Mouse (Mus musculus): Measurements from ENCODE around the gene Birc6.
"Not testable (repeated sequence)": the region's sequence is repeated elsewhere in the genome, so short reads cannot be mapped to it uniquely, and the experiment has no call there.

The Birc6 gene

DNA sequence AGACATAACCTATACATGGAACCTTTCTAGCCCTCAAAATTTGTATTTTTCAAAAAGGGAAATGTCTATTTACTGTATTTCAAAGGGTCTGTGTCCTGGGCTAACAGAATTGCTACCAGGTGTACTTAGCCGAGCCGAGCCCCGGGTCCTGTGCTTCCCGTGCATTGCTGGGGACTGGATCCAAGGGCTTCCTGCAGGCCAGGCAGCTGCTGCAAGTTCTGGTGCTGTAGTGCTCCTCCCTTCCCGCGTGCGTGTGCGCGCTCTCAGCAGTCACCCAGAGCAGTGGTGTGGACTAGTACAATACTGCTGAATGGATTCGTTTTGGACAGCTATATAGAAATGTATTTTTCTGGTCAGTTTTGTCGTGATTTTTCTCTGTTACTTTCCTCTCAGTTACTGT, 31.8 kb downstream of the Birc6 start:
- no peak for DNase-seq (ENCODE audit: low spot score in 2 of 2)

DNA sequence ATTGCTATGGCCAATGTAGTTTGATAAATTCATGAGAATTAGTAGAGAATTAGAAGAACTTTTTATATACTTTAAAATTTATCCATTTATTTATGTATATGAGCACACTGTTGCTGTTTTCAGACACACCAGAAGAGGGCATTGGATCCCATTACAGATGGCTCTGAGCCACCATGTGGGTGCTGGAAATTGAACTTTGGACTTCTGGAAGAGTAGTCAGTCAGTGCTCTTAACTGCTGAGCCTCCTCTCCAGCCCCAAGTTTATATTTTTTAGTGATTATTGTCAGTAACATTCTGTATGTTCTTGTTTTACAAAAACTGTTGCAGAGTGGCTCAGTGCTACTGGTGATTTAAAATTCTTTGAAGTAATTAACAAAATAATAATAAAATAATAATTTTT, 36.1 kb downstream of the Birc6 start:
- no peak for DNase-seq (ENCODE audit: low spot score in 2 of 2)

DNA sequence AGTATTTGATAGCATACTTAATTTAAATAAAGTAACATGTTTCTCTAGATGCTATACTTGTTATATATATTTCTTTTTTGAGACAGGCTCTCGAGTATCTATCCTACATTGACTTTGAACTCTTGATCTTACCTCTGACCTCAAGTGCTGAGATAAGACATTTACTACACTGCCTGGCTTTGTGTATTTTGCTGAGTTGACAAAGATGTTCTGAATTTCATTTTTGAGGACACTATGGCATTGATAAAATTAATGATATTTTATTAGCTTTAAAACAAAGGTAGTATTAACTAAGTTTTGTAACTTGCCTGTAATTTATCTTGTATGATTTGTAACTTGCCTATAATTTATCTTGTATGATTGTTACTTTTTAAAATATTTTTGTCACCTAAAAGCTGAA, 41.1 kb downstream of the Birc6 start:
- DNase-seq (ENCODE audit: low spot score in 2 of 2), result no peak

DNA sequence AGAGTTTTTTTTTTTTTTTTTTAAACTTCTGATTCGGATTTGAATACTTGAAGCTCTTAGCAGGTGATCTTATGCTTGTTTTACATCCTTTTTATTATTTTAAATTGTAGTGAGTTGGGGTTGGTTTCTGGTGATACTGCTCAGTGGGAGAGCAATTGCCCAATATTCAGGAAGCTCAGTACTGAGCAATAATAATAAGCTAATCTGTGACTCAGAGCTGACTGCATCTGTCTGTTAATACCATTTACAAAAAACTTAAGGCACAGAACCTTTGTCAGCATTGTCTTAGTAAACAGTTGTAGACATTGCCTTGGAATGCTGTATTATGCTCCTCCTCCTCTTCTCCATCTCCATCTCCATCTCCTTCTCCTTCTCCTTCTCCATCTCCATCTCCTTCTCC, 42.5 kb downstream of the Birc6 start:
- no peak for DNase-seq (ENCODE audit: low spot score in 2 of 2)

DNA sequence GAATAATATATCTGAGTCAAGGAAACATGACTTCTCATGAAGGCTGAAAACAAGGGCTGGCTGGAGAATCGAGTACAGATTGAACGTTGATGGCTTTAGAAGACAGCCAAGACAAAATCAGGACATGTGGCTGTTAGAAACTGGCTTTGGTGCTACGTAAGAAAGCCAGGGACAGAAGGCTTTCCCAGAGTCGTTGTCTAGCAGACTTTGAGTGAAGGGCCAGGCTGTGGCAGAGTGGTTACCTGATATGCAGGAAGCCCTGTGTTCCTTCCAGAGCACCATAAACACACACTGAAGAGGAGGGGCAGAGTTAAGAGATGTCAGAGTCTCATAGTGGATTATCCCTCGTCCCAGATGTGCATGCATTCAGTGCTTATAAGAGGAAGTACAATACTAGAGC, 49.1 kb downstream of the Birc6 start:
- DNase-seq (ENCODE audit: low spot score in 2 of 2), result no peak

DNA sequence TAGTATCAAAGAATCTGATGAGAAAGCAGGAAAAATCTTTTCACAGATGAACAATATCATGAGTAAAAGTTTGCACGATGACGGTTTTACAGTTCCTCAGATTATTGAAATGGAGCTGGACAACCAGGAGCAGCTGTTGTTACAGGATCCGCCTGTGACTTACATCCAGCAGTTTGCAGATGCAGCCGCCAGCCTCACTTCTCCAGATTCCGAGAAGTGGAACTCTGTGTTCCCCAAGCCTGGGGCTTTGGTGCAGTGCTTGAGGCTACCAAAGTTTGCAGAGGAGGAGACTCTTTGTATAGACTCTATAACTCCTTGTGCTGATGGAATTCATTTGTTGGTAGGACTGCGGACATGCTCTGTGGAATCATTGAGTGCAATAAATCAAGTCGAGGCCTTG, 51.5 kb downstream of the Birc6 start:
- no peak for DNase-seq (ENCODE audit: low spot score in 2 of 2)

DNA sequence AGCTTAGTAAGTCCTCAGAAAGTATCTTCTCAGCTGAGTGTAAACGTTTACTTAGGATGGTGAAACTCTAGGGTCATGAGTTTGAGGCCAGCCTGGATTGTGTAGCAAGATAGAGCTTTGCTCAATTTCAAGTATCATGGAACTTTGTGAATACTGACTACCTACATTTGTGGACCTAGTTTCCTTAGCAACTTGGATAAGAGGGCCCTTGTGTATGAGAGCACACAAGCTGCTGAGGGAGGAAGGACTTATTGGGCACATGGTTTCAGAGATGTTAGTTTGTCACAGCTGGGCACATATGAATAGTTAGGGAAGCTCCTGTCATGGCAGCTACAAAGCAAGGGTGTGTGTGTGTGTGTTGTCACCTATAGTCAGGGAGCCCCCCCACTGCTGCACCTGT, 52.6 kb downstream of the Birc6 start:
- DNase-seq (ENCODE audit: low spot score in 2 of 2), result no peak

DNA sequence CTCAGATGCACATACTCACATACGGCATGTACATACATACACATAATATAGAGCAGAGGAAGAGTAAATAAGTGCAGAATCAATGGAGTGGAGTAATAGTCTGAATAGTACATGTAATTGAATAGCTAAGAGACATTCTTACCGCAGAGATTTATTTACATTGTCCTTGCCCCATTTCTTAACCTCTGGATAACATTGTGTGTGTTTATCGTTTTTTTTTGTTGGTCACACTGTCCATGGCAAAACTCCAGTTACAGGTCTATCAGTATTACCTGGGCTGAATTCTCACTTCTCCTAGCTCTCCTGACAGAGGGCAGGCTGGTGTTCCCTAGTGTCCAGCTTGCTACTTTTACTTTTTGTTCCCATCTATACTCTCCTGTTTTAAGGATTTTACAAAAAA, 58.7 kb downstream of the Birc6 start:
- no peak for DNase-seq (ENCODE audit: low spot score in 2 of 2)

DNA sequence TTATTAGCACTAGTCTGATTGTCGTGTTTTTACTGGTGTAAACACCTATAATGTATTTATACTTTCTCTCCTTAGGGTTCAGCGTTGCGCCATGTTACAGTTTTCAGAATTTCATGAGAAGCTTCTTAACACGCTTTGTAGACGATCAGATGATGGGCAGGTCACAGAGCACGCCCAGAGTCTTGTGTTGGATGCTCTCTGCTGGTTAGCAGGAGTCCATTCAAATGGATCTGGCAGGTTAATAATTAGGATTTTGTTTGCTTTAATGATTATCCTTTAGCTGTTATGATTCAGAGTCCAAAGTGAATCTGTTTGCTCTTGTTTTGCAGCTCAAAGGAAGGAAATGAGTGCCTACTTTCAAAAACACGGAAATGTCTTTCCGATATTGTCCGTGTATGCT, 70.8 kb downstream of the Birc6 start:
- no peak for DNase-seq (ENCODE audit: low spot score in 2 of 2)

DNA sequence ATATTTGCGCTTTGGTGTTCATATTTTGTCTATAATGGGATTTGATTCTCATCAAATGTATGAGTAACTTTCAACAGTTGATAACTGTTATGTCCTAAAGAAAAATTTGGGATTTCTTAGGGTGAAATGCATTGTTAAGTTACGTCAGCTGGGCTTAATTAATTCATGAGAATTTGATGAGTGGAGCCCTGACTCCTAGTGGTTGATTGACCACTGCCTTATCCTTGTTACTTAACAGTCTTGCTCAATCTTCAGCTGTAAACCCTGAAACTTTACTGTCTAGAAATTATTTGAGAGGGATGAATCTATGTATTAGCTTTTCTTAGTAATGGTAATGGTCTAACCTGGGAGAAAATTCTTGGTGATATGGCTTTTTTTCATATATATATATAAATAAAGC, 71.3 kb downstream of the Birc6 start:
- DNase-seq (ENCODE audit: low spot score in 2 of 2), result no peak

DNA sequence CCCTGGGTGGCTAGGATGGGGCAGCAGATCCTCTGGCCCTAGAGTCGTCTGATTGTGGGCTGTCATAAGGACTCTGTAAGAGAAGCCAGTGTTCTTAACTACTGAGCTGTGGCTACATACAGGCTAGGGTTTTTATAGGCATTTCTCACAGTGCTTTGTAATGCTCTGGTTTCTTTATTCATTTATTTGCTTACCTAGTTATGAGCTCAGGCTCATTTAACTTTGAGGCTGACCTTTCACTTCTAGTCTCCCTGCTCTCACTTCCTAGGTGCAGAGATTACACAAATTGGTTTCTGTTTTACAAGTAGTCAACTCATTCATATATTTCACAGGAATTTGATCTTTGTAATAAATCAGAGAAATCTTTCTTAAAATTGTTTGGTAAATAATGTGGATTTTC, 73.1 kb downstream of the Birc6 start:
- DNase-seq (ENCODE audit: low spot score in 2 of 2), result no peak

DNA sequence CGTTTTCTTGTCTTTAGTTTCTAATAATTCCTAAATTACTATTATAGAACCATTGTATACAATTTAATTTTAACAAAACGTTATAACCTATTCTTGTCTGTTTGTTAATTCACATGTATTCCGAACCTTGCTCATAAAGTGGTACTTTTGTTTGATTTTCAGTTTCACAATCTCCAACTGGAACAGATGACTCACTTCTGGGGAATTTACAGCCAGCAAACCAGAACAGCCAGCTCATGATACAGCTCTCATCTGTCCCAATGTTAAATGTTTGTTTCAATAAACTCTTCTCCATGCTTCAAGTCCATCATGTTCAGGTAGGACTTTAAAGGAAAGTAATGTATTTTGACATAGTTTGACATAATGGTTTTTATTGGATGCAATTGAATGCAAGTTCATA, 102.7 kb downstream of the Birc6 start:
- DNase-seq (ENCODE audit: low spot score in 2 of 2), result no peak

DNA sequence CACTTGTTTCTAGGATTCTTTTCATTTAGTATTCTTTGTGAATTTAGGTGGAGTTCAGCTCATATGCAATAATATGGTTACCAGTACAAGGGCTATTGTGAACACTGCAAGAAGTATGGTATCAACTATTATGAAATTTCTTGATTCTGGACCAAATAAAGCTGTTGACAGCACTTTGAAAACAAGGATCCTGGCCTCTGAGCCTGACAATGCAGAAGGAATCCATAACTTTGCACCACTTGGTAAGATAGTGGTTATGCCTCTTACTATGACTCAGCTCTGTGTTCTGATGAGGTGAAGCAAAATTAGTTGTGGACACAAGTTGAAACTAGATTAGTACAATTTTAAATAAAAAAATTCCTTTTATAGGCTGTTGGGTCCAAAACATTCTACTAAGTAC, 114.3 kb downstream of the Birc6 start:
- DNase-seq (ENCODE audit: low spot score in 2 of 2), result no peak

DNA sequence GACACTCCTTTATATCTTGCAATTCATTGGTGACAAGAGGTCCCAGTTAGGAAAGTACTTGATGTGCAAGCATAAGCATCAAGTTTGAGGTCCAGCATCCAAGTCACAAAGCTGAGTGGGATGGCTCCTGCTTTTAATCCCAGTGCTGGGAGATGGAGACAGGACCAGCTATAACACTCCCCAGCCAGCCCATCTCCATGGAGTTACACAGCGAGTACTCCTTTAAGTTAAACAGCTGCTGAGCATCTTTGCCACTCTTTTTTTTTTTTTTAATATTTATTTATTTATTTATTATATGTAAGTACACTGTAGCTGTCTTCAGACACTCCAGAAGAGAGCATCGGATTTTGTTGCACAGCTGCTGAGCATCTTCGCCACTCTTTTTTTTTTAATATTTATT, 130.3 kb downstream of the Birc6 start:
- no peak for DNase-seq (ENCODE audit: low spot score in 2 of 2)

DNA sequence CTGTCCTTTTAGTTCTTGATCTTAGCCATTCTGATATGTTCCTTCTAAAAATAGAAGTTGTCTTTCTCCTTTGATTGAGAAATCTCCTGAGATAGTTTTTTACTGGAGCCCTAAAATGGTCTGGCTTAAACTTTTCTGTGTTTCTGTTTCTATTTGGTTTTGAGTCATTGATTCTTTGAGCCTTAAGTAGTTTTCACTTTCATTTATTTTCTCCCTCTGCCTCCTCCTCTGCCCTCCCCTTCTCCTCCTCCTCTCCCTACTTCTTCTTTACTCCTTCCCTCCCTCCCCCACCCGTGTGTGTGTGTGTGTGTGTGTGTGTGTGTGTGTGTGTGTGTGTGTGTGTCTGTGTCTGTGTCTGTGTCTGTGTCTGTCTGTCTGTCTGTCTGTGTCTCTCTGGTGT, 139.9 kb downstream of the Birc6 start:
- no peak for DNase-seq (ENCODE audit: low spot score in 2 of 2)

DNA sequence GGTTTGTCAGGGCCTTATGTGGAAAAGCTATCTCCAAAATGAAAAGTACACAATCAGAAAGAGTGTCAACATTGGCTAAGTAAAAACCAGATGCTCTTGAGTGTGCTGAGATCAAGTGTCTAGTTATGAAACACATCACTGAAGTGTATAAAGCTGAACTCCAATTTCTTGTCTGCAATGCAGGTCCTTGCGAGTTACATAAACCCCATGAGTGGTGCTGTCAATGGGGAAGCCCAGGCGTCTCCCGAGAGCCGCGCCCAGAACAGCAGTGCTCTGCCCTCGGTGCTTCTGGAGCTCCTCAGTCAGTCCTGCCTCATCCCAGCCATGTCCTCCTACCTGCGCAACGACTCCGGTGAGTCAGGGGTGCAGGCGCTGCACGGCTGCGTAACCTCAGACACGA, 141.9 kb downstream of the Birc6 start:
- no peak for DNase-seq (ENCODE audit: low spot score in 2 of 2)

DNA sequence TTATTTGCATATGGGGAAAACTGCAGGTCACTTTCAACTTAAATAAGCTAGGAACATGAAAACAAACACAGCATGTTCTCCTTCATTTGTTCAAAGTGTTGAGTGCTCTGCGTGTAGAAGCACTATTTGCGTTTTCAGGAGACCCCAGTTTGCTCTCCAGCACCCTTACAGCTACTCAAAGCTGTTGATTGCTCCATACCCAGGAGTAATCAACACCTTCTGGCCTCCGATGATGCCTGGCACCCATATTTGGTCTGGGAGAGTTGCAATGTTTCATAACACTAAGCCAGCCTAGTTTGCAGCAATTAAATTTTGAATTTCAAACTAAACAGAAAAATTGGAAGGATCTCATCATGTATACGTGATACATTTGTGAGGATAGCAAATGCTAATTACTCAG, 144.4 kb downstream of the Birc6 start:
- DNase-seq (ENCODE audit: low spot score in 2 of 2), result no peak

DNA sequence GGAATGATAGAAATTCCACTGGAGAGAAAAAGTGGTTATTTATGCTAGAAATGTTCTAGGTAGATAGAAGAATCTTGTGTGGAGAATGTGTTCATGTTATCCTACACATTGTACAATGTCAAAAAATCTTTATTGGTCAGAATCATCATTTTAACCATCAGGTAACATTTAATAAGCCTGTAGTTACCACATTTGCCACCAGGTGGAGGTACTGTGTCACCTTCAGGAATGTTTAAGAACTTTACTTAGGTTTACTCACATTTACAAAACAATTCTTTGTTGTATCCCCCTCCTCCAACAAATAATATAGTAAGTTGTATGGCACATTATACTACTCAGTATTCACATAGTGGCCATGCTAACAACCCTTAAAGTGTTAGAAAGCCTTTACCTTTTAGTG, 145.2 kb downstream of the Birc6 start:
- DNase-seq (ENCODE audit: low spot score in 2 of 2), result no peak

DNA sequence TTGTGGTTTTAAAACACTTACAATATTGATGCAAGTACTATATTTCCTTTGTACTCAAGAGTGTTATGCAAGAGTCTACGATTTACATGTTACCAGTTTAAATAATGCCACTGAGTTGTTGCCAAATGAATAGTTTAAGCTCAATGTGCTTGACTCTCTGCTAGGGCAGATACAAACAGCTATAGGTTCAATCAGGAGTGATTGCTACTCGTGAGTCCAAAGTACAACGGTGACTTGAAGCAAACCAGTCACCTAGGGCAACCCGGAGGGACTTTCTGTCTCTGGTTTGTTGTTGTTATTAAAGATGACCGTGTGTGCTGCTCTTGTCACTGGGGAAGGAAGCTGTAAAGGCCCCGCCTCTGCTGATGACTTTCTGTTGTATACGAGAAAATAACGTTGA, 150.0 kb downstream of the Birc6 start:
- DNase-seq (ENCODE audit: low spot score in 2 of 2), result no peak

DNA sequence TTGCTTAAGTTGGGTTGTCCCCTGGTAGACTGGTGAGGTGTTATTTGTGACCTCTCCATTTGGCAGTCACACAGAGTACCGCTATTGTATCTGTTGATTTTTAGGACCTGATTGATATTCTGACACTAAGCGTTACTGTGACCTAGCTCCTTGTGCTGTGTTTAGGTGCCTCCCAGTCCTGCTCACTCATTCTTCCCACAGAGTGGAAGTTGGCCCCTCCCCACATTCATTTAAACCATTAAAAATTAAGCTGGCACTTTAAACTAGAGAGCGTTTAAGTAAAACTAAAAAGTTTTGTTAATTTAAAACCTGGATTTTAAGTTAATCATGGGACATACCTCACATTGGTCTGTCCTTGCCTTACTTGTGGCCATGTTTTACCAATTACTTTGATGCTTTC, 156.8 kb downstream of the Birc6 start:
- no peak for DNase-seq (ENCODE audit: low spot score in 2 of 2)

DNA sequence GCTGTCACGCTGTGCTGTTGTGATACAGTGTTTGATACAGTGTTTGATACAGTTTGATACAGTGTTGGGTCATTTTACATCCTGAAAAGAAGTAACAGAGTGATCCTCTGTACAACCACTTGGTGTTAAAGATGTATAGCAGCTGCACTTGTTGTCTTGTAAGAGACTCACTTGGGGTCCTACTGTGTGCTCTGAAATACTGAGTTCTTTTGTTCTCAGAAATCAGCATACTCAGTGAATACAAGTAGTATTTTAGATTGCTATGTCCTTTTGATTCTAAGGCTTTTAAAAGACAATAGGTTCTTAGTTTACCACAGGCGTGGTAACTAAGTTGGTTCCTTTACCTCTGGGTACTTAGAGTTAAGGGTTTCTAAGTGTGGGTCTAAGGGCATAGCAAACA, 160.5 kb downstream of the Birc6 start:
- no peak for DNase-seq (ENCODE audit: low spot score in 2 of 2)

DNA sequence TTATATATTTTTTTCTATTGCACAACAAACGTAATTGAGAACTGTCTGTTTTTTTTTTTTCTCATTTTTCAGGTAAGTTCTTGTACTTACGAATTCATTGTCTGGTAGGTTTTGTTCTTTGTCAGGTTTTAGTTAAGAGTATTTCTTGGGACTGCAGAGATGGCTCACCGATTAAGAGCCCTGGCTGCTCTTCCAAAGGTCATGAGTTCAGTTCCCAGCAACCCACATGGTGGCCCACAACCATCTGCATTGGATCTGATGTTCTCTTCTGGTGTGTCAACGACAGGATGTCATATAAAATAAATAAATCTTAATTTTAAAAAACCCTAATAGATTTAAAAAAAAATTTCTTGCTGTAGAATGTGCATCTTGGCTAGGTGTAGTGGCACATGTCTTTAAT, 161.3 kb downstream of the Birc6 start:
- no peak for DNase-seq (ENCODE audit: low spot score in 2 of 2)

DNA sequence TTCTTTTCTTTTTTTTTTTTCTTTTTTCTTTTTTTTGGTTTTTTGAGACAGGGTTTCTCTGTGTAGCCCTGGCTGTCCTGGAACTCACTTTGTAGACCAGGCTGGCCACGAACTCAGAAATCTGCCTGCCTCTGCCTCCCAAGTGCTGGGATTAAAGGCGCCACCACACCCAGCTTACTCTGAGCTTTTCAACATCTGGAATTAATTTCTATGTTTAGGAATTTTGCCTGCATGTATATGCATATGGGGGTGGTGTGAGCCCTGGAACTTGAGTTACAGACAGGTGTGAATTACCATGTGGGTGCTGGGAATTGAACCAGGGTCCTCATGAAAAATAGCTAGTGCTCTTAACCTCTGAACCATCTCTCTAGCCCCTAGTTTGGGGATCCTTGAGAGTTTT, 173.6 kb downstream of the Birc6 start:
- not testable (repeated sequence) for DNase-seq (ENCODE audit: low spot score in 2 of 2)

DNA sequence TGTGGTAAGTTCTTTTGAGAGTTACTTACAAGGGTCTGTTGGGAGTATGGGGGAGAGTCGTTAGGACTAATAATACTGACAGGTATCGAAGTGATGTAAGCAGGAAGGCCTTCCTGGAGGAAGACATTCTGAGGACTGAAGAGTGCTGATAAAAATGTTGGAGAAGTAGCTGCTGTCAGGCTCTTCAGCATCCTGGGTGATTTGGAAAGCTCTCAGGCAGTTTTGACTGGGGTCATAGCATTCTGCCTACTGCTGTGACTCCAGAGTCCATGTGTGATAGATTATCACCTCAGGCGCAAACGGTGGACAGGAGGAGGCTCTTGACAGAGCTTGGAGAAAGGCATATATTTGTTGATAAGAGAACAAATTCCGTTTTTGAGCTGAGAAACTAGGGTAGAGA, 177.4 kb downstream of the Birc6 start:
- no peak for DNase-seq (ENCODE audit: low spot score in 2 of 2)

DNA sequence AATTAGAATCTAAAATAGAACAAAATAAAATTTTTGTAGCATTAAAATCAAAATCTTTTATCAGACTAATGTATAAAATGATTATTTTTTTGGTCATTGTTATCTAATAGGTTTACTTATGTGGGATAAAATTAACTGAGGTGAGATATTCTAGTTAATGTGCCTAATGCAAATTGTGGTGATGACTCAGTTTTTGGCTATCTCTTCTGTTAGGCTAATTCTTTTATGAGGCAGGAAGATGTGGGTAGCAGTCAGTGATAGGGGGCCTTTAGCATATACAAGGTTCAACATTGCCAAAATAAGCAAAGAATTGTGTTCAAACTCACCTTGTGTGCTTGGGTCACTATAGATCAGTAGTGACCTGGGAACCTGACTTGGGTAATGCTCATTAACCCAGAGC, 178.5 kb downstream of the Birc6 start:
- DNase-seq (ENCODE audit: low spot score in 2 of 2), result no peak

All from frontal cortex, postnatal 14 days (tissue).